Mouse (Mus musculus) forebrain, embryonic 10.5 days (tissue): Measurements from ENCODE around the gene Arhgap27. TPM values are rescaled to one million over a fixed set of nuclear protein-coding genes. Genes with fewer than 3 reads are reported as not detected.
"Not testable (repeated sequence)": the region's sequence is repeated elsewhere in the genome, so short reads cannot be mapped to it uniquely, and the experiment has no call there.

ENCODE experiments used
- DNase-seq: peaks from one replicate; pipeline ENCODE4 v3.0.0-alpha.2; 2017; ENCODE audit warnings: low spot score; ENCODE audit errors: extremely low spot score
- H3K27ac ChIP-seq: fragments of 300-500 bp; sonication (generic); 2 replicates; pipeline ENCODE4 v1.5.1; 2016; ENCODE audit warnings: mild to moderate bottlenecking
- H3K27me3 ChIP-seq: fragments of 300-500 bp; sonication (generic); 2 replicates; pipeline ENCODE4 v1.6.1; 2016; ENCODE audit warnings: mild to moderate bottlenecking; ENCODE audit not compliant: poor library complexity, severe bottlenecking
- H3K36me3 ChIP-seq: fragments of 300-500 bp; sonication (generic); replicated peaks from 2 replicates; pipeline ENCODE4 v1.6.1; 2016; ENCODE audit warnings: mild to moderate bottlenecking, moderate library complexity
- H3K4me1 ChIP-seq: fragments of 300-500 bp; sonication (generic); 2 replicates; pipeline ENCODE4 v1.6.1; 2016
- H3K4me3 ChIP-seq: fragments of 300-500 bp; sonication (generic); 2 replicates; pipeline ENCODE4 v1.5.1; 2016; ENCODE audit warnings: mild to moderate bottlenecking, moderate library complexity
- H3K9me3 ChIP-seq: fragments of 300-500 bp; sonication (generic); 2 replicates; pipeline ENCODE4 v1.6.1; 2016; ENCODE audit warnings: mild to moderate bottlenecking, moderate library complexity
- WGBS: fragments of 180-500 bp; shearing (Covaris S2); methylation state at CpG from one replicate; pipeline ENCODE4 v1.1.7; 2016; 5-methylcytosine and 5-hydroxymethylcytosine counted together
- polyA plus RNA-seq: library from polyadenylated mRNA; unstranded; fragments of >200 nt; fragmentation: Nextera tagmentation; extraction: Ambion mirVana; gene quantifications from 2 replicates; pipeline ENCODE4 v1.2.1, GENCODE M21; 2016

The Arhgap27 gene
- 3.7 and 3.8 TPM in 2 replicates for polyA plus RNA-seq

DNA sequence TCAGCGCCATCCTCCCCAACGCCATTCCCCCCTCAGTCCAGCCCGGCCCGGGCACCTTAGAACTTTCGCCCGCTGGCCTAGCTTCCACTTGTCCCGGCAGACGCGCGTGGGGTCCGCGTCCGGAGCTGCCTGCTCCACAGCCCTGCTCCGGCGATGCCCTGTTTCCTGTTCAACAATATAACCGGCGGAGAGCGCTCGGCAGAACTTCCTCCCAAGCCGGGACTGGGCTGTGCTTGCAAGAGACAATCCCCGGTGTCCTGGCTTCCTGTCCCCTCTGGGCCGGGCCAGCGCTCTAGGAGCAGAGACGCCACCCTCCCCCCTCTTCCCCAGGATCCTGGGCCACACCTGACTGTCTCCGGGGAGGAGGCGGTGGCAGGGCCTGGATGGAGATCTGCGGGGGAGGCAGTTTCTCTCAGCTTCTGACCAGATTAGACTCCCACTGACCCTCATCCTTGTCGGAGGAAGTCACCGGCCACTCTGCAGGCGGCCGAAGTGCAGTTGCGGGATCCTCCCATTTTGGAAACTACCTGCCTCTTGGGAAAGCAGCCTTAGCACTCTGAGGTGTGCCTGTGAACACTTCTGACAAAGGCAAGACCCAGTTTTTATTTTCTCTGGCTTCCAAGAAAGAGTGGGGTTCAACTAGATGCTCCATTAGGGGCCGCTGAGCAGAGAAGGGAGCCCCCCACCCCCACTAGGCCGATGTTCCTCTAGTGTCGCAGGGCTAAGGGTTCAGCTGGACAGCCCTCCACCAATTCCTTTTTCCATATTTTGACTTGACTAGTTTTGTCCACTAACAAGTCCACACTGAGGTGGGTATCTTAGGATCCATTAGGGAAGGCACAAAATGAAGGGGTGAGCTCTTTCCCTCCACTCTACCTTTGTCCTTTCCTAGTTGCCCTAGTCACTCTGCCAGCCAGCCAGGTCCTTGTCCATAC, at the start of gene Arhgap27:
Gene Arhgap27, minus strand, starts transcription at position 479 of the 935 bp plus-strand sequence.
- WGBS: 2% methylated on average over 35 of the region's 35 CpGs
- peak within 1 kb of the TSS; percentile 55 for H3K4me3 ChIP-seq
- peaks cover 79% of the 10 kb centered on the region for H3K27me3 ChIP-seq
- DNase-seq: peak; percentile 44
- H3K4me1 ChIP-seq: peaks cover 61% of the 10 kb centered on the region
- H3K9me3 ChIP-seq: no peaks in the 10 kb centered on the region
- H3K36me3 ChIP-seq: peaks cover 22% of the 10 kb centered on the region
- H3K27ac ChIP-seq: peak within 1 kb of the TSS; percentile 76

DNA sequence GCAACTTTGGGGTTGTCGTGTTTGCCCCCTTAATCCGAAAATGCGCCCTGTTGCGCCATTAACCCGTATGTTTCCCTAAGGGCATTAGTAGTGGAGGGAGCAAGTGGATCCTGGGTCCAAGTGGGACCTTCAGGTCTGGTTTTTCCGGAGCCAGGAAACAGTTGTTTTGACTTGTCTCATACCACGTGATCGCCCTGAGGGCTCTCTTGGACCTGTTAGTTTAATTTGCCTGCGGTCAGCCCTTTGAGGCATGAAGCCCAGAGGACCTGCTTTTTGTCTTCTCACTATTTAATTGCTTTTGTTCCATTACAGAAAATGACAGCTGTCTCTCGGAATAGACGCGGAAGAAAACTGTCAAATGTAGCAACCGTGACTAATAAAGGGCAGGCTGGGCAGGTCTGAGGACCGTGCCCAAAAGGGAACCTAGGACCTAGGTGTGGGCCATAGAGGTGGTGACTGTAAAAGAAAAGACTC, 49.5 kb upstream of the Arhgap27 start:
- no peak for DNase-seq
- no peaks in the 10 kb centered on the region for H3K9me3 ChIP-seq
- H3K4me1 ChIP-seq: peaks cover 27% of the 10 kb centered on the region
- peak overlapping the region; percentile 88 for H3K27ac ChIP-seq
- WGBS: 3% methylated on average over 14 of the region's 14 CpGs
- H3K36me3 ChIP-seq: 0 out of 2 replicates have a peak, but pooled peaks cover 9% of the 10 kb centered on the region
- H3K27me3 ChIP-seq: peaks cover 5% of the 10 kb centered on the region; the same call in 1 of the 2 replicates
- peak overlapping the region; percentile 89 for H3K4me3 ChIP-seq

DNA sequence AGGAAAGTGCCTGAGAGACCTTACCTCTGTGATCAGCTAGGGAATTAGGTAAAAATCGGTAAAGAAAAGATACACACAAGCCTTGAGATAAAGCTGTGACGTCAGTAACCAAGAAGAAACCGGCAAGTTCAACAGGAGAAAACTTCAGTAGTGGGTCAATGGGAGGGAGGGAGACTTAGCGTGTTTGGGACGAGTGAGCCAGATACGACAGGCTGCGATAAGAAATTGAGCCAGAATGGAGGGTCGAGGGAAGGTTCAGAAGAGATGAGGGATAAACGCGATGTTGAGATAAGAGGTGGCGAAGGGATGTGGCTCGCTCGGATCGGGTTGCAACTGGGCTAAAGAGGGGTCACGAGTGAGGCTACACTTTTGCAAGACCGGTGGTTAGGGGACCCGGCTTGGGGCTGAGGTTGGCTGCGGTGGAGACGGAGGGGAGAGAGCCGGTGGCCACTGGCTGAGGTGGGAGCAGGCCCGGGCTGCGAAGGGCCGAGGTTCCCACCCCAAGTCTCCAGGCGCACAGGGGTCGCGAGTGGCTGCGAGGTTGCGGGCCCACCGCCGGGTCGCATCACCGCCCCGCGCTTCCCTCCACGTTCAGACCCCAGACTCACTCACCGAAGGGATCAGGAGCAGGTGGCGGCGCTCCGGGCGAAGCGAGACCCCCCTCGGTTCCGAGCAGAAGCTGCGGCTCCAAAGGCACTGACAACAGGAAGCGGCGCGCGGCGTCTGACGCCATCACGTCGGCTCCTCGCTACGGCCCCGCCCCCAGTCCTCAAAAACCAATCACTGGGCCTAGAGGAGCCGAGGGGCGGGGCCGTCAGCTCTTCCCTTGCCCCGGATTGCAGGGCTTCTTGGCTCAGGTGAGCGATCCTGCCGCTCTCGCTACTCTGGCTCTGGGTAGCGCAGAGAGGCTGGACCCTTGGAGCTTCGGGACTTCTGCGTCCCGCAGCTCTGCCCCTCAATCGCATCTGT, 48.8 kb upstream of the Arhgap27 start, which contains the start of gene Plekhm1:
Gene Plekhm1, minus strand, starts transcription at position 707 of the 969 bp plus-strand sequence.
- DNase-seq: peak; percentile 93
- H3K9me3 ChIP-seq: no peaks in the 10 kb centered on the region
- H3K4me1 ChIP-seq: peaks cover 31% of the 10 kb centered on the region
- peaks cover 5% of the 10 kb centered on the region; the same call in 1 of the 2 replicates for H3K27me3 ChIP-seq
- peak within 1 kb of the TSS; percentile 89 for H3K4me3 ChIP-seq
- peaks cover 9% of the 10 kb centered on the region; the same call in 1 of the 2 replicates for H3K36me3 ChIP-seq
- peak within 1 kb of the TSS; percentile 88 for H3K27ac ChIP-seq
- under 1% methylated on average over 67 of the region's 67 CpGs for WGBS

DNA sequence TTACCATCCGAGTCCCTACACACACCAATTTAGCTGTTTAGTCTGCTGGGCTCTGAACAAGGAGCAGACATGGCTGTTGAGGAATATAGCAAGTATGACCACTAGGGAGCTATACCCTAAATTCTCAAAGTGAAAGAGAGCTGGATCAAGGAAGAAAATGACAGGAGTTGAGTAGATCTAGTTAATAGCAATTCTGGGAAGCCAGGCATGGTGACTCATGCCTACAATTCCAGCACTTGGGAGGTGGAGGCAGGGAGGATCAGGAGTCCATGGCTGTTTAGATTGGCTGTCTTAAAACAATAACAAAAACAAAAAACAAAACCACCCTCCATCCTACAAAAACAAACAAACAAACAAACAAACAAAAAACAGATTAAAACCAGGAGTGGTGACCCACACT, 47.8 kb upstream of the Arhgap27 start:
- WGBS: 93% methylated on average over 1 of the region's 1 CpGs
- H3K4me1 ChIP-seq: peaks cover 36% of the 10 kb centered on the region
- H3K9me3 ChIP-seq: no peaks in the 10 kb centered on the region
- H3K4me3 ChIP-seq: peak overlapping the region; percentile 89; the same call in 1 of the 2 replicates
- DNase-seq: no peak
- H3K27ac ChIP-seq: no peak overlapping the region
- H3K27me3 ChIP-seq: peaks cover 5% of the 10 kb centered on the region; the same call in 1 of the 2 replicates
- peaks cover 13% of the 10 kb centered on the region; the same call in 1 of the 2 replicates for H3K36me3 ChIP-seq

DNA sequence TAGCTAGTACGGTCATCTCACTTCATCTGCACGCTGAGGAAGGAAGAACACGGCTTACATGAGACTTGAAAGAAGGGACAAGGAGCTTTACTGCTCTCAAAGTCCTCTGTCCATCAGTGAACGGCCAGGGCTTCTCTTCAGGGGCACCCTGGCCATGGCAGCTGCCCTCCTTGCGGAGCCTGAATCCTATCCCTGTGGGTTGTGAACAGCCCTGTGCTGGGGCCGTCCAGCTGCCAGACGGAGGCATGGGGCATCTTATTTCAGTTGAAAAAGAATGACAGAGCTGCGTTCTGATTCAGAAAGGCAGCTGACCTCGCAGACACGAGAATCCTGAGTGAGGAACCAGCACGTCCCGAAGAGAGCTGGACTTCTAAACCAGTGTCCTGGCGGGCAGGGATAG, 45.4 kb upstream of the Arhgap27 start:
- H3K4me3 ChIP-seq: no peak overlapping the region
- 94% methylated on average over 13 of the region's 13 CpGs for WGBS
- H3K36me3 ChIP-seq: peaks cover 29% of the 10 kb centered on the region
- H3K4me1 ChIP-seq: peaks cover 36% of the 10 kb centered on the region
- DNase-seq: no peak
- H3K9me3 ChIP-seq: no peaks in the 10 kb centered on the region
- peaks cover 5% of the 10 kb centered on the region; the same call in 1 of the 2 replicates for H3K27me3 ChIP-seq
- no peak overlapping the region for H3K27ac ChIP-seq

DNA sequence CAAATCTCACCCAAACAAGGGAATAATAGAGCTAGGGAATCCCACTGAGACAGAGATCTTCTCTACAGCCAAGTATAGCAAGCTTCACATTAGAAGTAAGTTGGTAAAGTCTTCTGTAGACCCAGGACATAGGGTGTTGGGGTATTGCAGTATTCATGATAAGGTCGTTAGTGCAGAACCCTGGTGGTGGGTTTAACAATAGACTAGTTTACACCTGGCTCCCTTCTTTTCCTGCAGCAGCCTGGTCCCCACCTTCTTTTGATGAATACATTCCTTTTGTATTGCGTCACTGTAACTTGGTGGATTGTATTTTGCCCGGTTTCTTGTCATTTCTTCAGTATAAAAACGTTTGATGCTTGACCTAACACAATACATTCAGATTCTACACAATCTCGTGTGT, 43.6 kb upstream of the Arhgap27 start:
- H3K27me3 ChIP-seq, H3K4me3 ChIP-seq, DNase-seq, H3K27ac ChIP-seq, H3K9me3 ChIP-seq: not testable (repeated sequence)
- H3K4me1 ChIP-seq: peaks cover 27% of the 10 kb centered on the region
- peaks cover 47% of the 10 kb centered on the region for H3K36me3 ChIP-seq
- WGBS: 72% methylated on average over 5 of the region's 5 CpGs

DNA sequence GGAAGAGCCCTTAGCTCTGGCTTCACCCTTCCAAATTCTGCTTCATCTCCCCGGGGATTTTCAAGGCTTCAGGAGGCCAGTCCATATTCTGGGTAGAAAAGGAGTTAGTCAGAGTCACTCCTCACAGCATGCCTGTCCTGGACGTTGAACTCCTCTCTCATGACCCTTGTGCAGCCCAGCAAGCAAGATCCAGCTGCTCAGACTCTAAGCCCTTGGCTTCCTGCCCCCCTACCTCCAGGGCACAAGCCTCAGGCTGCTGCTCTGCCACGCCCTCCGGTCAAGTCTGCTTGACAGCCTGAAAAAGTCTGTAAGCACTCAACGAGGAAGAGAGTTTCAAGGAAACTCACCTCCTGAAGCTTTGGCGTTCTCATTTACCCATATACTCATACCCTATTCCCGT, 43.1 kb upstream of the Arhgap27 start:
- no peak for DNase-seq
- no peak overlapping the region for H3K27ac ChIP-seq
- H3K4me3 ChIP-seq: no peak overlapping the region
- H3K9me3 ChIP-seq: no peaks in the 10 kb centered on the region
- no peaks in the 10 kb centered on the region for H3K27me3 ChIP-seq
- H3K4me1 ChIP-seq: peaks cover 21% of the 10 kb centered on the region
- 84% methylated on average over 7 of the region's 7 CpGs for WGBS
- peaks cover 52% of the 10 kb centered on the region for H3K36me3 ChIP-seq

DNA sequence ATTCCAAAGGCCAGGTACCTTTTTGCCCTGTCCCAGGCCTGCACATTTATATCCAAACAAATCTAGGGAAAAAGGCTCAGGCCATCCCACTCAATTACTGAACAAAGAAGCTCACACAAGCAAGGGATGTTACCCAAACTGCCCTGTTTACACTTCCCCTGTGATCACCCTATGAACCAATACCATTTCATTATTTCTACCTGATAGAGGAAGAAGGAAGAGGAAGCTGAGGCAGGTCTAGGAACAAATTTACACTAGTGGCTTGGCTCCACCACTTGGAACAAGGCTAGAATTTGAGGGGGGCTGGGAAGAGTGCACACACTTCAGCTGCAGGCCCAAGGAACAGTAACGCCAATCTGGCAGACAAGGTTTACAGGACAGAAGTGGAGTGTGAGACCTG, 42.3 kb upstream of the Arhgap27 start:
- Histone ChIP-seq H3K36me3 (peaks cover 53% of the 10 kb centered on the region), H3K27ac (no peak overlapping the region), H3K4me3 (no peak overlapping the region), H3K27me3 (no peaks in the 10 kb centered on the region), H3K4me1 (peaks cover 14% of the 10 kb centered on the region), H3K9me3 (no peaks in the 10 kb centered on the region)
- 98% methylated on average over 1 of the region's 1 CpGs for WGBS
- no peak for DNase-seq

DNA sequence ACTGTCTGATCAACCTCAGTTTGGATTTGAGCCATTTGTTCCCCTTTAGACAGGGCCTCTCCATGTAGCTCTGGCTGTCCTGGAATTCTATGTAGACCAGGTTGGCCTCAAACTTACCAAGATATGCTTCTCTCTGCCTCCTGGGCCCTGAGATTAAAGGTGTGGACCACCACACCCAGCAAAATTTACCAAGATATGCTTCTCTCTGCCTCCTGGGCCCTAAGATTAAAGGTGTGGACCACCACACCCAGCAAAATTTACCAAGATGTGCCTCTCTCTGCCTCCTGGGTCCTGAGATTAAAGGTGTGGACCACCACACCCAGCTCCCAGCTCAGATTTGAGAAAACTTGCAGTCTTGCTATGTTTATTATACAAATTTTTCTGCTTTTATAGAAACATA, 41.1 kb upstream of the Arhgap27 start:
- H3K27me3 ChIP-seq: no peaks in the 10 kb centered on the region
- H3K27ac ChIP-seq: no peak overlapping the region
- no peak overlapping the region for H3K4me3 ChIP-seq
- DNase-seq: no peak
- peaks cover 55% of the 10 kb centered on the region for H3K36me3 ChIP-seq
- H3K9me3 ChIP-seq: no peaks in the 10 kb centered on the region
- peaks cover 10% of the 10 kb centered on the region; the same call in 1 of the 2 replicates for H3K4me1 ChIP-seq

DNA sequence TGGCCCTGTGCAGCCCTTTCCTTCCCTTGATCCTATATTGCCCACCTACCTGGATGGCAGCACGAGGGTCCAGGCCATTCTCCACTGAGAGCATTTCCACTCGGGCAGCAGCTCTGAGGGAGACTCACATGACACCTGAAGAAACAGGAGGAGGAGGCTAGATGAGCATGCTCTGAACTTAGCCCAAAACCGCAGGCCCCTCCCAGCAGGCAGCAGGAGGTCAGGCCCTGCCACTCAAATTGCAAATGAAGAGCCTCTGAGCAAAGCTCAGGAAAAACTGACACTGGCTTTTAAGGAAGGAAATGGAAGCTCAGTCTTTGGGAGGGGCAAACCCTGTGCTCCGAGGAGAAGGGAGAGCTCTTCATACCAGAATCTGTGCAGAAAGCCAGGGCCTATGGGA, 40.3 kb upstream of the Arhgap27 start:
- Histone ChIP-seq H3K27me3 (no peaks in the 10 kb centered on the region), H3K4me1 (peaks cover 10% of the 10 kb centered on the region; the same call in 1 of the 2 replicates), H3K27ac (no peak overlapping the region), H3K4me3 (no peak overlapping the region), H3K9me3 (no peaks in the 10 kb centered on the region), H3K36me3 (peaks cover 52% of the 10 kb centered on the region)
- no peak for DNase-seq
- WGBS: 67% methylated on average over 4 of the region's 4 CpGs

DNA sequence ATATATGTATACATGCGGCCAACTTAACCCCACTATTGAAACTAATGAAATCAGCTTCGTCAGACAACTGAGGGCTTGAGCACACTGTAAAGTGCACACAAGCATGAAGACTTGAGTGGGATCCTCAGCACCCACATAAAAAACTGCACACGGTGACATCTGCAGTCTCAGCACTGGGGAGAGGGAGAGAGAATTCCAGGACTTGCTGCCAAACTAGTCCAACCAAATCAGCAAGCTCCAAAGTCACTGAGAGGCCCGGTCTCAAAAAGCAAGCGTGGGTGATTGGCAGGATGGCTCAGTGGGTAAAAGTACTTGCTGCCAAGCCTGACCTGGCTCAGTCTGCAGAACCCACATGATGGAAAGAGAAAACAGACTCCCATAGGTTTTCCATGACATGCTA, 39.2 kb upstream of the Arhgap27 start:
- DNase-seq: no peak
- 93% methylated on average over 5 of the region's 5 CpGs for WGBS
- peaks cover 10% of the 10 kb centered on the region; the same call in 1 of the 2 replicates for H3K4me1 ChIP-seq
- H3K27me3 ChIP-seq: no peaks in the 10 kb centered on the region
- peaks cover 53% of the 10 kb centered on the region for H3K36me3 ChIP-seq
- H3K27ac ChIP-seq: no peak overlapping the region
- no peak overlapping the region for H3K4me3 ChIP-seq
- no peaks in the 10 kb centered on the region for H3K9me3 ChIP-seq

DNA sequence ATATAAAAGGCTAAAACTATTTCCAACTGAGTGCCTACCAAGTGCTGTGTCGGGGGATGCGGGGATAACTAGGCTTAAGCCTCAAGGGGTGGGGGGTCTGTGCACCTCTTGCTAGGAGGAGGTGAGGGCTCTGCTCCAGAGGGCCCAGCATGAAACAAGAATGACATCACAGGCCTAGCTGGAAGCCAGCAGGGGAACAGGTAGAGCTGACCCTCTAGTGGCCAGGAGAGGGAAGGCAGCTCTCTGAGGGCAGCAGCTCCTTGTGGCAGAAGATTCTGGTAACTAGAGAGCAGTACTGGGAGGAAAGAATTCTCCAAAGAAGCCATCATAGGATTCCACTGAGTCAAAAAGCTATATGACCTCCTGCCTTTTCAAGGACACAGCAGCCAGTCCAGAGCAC, 38.7 kb upstream of the Arhgap27 start:
- H3K9me3 ChIP-seq: no peaks in the 10 kb centered on the region
- peaks cover 5% of the 10 kb centered on the region; the same call in 1 of the 2 replicates for H3K4me1 ChIP-seq
- H3K27ac ChIP-seq: no peak overlapping the region
- 47% methylated on average over 2 of the region's 2 CpGs for WGBS
- no peak overlapping the region for H3K4me3 ChIP-seq
- H3K36me3 ChIP-seq: peaks cover 54% of the 10 kb centered on the region
- peak; percentile 21 for DNase-seq
- H3K27me3 ChIP-seq: no peaks in the 10 kb centered on the region
